Mouse (Mus musculus): Measurements from ENCODE around the gene Lins1.

Gene Lins1

DNA sequence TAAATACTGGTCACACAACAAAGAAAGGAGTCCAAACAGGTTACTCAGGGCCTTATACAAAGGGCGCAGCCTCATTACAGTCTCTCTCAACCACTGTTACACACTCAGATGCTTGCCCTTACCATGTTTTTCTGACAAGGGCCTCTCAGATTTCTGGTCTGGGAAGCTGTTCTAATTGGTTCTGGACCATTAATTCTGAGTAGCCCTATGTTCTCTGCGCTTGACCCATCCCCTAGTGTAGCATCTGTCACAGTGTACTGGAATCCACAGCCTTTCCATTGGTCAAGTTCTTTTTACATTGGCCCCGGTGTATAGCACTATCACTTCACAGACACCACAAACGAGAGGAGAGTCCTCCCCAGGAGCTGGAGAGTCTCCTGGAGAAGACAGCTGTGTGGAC is 34.8 kb downstream of the Lins1 start:
- in situ Hi-C loops (cut with MboI; ENCODE audit: unreplicated experiment in 2 of 2): no loop called here

GRCm38 (mm10) chr7:66724954-66725353 is 35.3 kb downstream of the Lins1 start:
- in situ Hi-C loops (cut with MboI; ENCODE audit: unreplicated experiment in 2 of 2): no loop called here

GRCm38 (mm10) chr7:66728072-66728471 is 38.4 kb downstream of the Lins1 start:
- in situ Hi-C loops (cut with MboI; ENCODE audit: unreplicated experiment in 2 of 2): no loop called here

GRCm38 (mm10) chr7:66729232-66729631 is 39.5 kb downstream of the Lins1 start:
- in situ Hi-C loops (cut with MboI; ENCODE audit: unreplicated experiment in 2 of 2): no loop called here

GRCm38 (mm10) chr7:66733431-66733830 is 43.7 kb downstream of the Lins1 start:
- in situ Hi-C loops (cut with MboI; ENCODE audit: unreplicated experiment in 2 of 2): no loop called here

GRCm38 (mm10) chr7:66733882-66734281 is 44.2 kb downstream of the Lins1 start:
- in situ Hi-C loops (cut with MboI; ENCODE audit: unreplicated experiment in 2 of 2): no loop called here

GRCm38 (mm10) chr7:66734466-66734865 is 44.8 kb downstream of the Lins1 start:
- in situ Hi-C loops (cut with MboI; ENCODE audit: unreplicated experiment in 2 of 2): no loop called here

DNA sequence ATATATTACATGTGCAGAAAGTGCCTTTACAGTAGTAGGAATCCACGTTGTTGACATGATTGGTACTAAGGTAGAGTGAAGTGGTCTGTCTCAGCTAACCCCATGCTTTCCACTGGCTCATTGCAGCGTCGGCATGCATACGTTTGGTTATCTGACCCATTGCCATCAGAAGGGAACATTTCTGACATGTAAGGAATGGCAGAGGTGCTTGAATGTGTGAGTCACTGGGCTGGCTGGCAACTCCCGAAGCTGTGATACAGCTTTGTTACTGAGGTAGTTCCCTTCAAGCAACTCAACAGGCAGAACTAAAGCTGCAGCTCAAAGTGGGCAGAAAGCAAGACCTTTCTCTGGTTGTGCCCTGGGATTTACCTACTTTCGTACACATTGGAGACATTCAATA is 45.3 kb downstream of the Lins1 start:
- in situ Hi-C loops (cut with MboI; ENCODE audit: unreplicated experiment in 2 of 2): no loop called here

DNA sequence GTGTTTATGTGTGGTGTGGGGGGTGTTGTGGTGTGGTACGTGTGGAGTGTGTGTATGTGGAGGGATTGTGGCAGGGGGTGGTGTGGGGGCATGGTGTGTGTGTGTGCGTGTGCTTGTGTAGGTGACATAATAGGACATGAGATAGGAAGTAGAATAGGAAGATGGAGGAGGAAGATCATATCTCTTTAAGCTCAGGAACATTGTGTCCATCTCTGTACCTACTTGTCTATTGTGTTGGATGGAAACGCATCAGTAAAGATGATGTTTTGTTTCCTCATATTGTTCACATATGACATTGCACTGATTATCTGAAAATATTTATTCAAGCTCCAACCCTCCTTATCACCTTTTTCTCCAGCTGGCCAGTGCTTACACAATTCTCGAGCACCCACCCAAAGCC is 47.7 kb downstream of the Lins1 start:
- in situ Hi-C loops (cut with MboI; ENCODE audit: unreplicated experiment in 2 of 2): no loop called here

DNA sequence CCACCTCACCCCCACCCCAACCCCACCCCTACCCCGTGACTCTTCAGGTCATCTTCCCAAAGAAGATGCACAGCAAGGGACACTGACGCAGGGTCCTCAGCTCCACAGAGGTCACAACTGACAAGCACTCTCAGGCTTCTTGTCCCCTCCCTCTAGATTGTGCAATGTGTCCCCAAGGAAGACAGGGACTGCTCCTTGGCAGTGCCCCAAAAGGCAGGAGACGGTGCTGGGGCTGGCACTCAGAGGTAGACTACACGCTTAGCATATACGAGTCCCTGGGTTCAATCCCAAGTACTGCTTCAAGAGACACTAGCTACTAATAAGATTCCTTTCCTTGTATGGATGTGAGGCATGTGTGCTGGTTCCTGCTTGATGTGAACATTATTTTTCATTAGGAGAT is 51.3 kb downstream of the Lins1 start:
- in situ Hi-C loops (cut with MboI; ENCODE audit: unreplicated experiment in 2 of 2): no loop called here

DNA sequence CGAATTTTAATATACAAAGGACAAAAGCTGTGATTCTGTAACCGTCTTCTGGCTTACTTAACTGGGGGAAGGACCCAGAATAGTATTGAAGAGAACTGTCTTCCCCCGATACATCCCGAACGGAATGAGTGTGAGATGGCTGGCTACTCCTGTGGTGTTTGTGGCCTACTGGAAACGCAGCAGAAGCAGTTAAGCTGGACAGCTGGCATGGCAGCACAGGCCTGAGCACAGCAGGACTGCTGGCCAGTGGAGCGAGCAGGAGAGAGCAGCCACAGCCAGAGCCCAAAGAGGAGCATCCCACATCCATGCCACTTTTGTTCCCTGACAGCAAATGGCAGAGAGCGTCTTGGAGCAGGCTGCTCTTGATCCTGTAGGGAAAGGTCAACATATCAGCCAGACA is 51.7 kb downstream of the Lins1 start:
- in situ Hi-C loops (cut with MboI; ENCODE audit: unreplicated experiment in 2 of 2): no loop called here

DNA sequence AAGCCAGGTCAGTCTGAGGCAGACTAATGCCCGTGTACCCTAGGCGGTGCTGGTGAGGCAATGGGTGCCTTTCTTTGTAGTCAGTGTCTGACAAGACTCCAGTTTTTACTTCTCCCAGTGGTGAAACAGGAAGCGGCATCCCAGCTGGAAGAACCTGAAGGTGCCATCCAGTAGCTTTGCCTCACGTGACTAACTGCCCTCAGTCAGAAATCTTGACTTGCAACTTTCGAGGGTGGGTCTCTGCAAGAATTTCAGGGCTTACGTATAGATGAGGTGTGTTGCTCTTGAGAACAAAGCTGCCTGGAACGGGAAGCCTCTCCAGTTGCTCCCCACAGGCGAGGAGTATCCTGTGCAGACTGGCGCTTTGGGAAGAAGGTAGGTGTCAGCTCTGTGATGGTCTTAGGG is 53.7 kb downstream of the Lins1 start, which contains the start of gene Cers3:
Gene Cers3 (plus strand): TSS at position 128 of the 405 bp plus-strand sequence.
- in situ Hi-C loops (cut with MboI; ENCODE audit: unreplicated experiment in 2 of 2): no loop called here

DNA sequence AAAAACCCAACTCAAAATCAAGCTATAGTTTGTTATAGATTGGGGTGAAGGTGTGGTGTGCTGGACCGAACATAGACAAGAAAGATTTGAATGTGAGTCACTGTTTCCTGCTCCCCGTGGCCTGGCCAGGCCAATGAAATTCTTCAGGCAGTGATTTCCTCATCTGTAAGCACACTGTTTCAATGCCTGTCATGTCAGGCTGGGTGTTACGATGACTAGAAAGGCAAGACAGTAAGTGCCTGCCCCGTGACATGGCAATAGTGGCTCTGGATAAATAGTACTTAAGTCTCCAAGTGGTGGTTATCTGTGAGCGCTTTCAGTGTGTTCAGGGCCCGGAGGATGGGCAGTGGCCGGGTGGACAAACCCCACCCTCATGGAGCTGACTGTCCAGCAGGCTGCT is 57.3 kb downstream of the Lins1 start:
- in situ Hi-C loops (cut with MboI; ENCODE audit: unreplicated experiment in 2 of 2): no loop called here

DNA sequence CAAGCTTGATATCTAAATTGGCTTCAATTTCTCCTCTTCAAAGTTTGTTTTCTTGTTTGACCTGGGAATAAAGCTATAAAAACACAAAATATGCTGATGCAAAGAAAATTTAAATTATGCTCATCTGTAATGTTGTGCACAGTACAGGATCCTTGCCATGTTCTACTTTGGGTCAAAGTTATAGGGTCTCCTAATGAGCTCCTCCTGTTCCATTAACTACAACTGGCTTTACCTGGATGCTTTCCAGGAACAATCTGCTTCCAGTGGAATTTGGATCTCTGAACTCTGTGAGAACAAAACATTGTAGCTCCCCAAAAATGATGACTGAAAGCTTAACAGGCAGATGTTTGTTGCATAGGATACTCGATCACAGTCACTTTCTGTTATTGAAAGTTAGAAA is 60.3 kb downstream of the Lins1 start:
- in situ Hi-C loops (cut with MboI; ENCODE audit: unreplicated experiment in 2 of 2): no loop called here

DNA sequence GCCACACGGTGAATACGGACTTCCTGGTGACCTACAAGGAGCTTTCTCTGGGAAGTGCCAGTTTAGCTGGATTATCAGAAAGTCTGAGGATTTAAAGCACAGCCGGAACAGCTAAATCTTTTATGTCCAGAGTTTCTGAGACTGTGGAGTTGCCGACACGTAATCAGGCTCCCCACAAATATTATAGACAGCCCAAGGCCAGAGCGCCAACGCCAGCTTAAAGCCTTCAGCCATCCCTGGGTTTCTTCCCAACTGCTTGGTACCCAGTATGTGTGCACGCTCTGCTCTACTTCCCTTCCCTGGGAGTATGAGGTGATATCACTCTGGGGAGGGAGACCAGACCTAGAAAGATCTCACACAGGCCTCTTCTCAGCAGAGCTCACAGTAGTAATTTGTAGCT is 64.1 kb downstream of the Lins1 start:
- in situ Hi-C loops (cut with MboI; ENCODE audit: unreplicated experiment in 2 of 2): no loop called here

DNA sequence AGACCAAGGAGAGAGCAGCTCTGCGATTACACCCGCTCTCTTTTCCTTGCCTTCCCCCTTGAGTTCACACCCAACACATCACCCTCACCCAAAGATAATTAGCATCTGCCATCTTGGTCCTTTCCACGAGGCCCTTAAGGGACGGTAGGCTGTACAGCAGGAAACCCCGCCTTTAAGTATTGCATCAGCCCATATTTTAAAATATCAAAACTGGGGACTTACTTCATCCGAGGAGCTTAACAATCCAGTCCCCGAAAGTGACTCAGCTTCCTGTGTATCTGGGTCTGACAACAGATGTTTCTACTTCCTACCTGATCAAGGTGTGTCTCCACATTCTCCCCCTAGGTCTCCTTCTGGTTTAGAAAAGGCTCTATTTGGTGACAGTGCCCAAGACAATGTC is 65.9 kb downstream of the Lins1 start:
- in situ Hi-C loops (cut with MboI; ENCODE audit: unreplicated experiment in 2 of 2): no loop called here

All from v-Abl transformed pro-B cells (cell line).